Mouse (Mus musculus) naive thymus-derived CD4-positive, alpha-beta T cell, adult 2 months (primary cell): ENCODE data around the gene Cdk2ap2.
"Not testable (repeated sequence)": the region's sequence is repeated elsewhere in the genome, so short reads cannot be mapped to it uniquely, and the experiment has no call there.

ENCODE experiments used
- DNase-seq: peaks from one replicate; pipeline ENCODE4 v3.0.0-alpha.2; 2011; ENCODE audit warnings: low read depth

Gene Cdk2ap2

GRCm38 (mm10) chr19:4066877-4067276 is 30.1 kb upstream of the Cdk2ap2 start:
- DNase-seq: peak; percentile 52

GRCm38 (mm10) chr19:4068242-4068641 is 28.7 kb upstream of the Cdk2ap2 start:
- not testable (repeated sequence) for DNase-seq

- no peak for DNase-seq
Observed at GRCm38 (mm10) chr19:4068717-4069410, 28.1 kb upstream of the Cdk2ap2 start.

- DNase-seq: no peak
Observed at GRCm38 (mm10) chr19:4070311-4070710, 26.7 kb upstream of the Cdk2ap2 start.

GRCm38 (mm10) chr19:4070756-4071155 is 26.2 kb upstream of the Cdk2ap2 start:
- no peak for DNase-seq

GRCm38 (mm10) chr19:4071406-4071805 is 25.6 kb upstream of the Cdk2ap2 start:
- DNase-seq: no peak

GRCm38 (mm10) chr19:4072706-4073424 is 24.1 kb upstream of the Cdk2ap2 start:
- DNase-seq: no peak

- no peak for DNase-seq
Observed at GRCm38 (mm10) chr19:4075531-4075930, 21.5 kb upstream of the Cdk2ap2 start.

- DNase-seq: no peak
Observed at GRCm38 (mm10) chr19:4079594-4079993, 17.4 kb upstream of the Cdk2ap2 start.

GRCm38 (mm10) chr19:4080511-4081009 is 16.4 kb upstream of the Cdk2ap2 start:
- DNase-seq: peak; percentile 81

GRCm38 (mm10) chr19:4081394-4081793 is 15.6 kb upstream of the Cdk2ap2 start, which contains the start of gene Cabp2:
TSS of gene Cabp2 (plus strand) at chr19:4081578.
- DNase-seq: no peak

GRCm38 (mm10) chr19:4082219-4082965 is 14.6 kb upstream of the Cdk2ap2 start:
- DNase-seq: no peak

GRCm38 (mm10) chr19:4083316-4083715 is 13.7 kb upstream of the Cdk2ap2 start:
- DNase-seq: no peak

GRCm38 (mm10) chr19:4083826-4084225 is 13.2 kb upstream of the Cdk2ap2 start:
- no peak for DNase-seq

- no peak for DNase-seq
Observed at GRCm38 (mm10) chr19:4084984-4085383, 12.0 kb upstream of the Cdk2ap2 start.

- no peak for DNase-seq
Observed at GRCm38 (mm10) chr19:4086156-4086555, 10.8 kb upstream of the Cdk2ap2 start.

- no peak for DNase-seq
Observed at GRCm38 (mm10) chr19:4087090-4087489, 9.9 kb upstream of the Cdk2ap2 start.

GRCm38 (mm10) chr19:4088146-4088545 is 8.8 kb upstream of the Cdk2ap2 start:
- no peak for DNase-seq

GRCm38 (mm10) chr19:4089128-4089527 is 7.9 kb upstream of the Cdk2ap2 start:
- DNase-seq: no peak

- no peak for DNase-seq
Observed at GRCm38 (mm10) chr19:4090446-4090845, 6.5 kb upstream of the Cdk2ap2 start.

GRCm38 (mm10) chr19:4091383-4091782 is 5.6 kb upstream of the Cdk2ap2 start:
- DNase-seq: no peak

GRCm38 (mm10) chr19:4092750-4093149 is 4.2 kb upstream of the Cdk2ap2 start:
- no peak for DNase-seq

- peak; percentile 70 for DNase-seq
Observed at GRCm38 (mm10) chr19:4093772-4094171, 3.2 kb upstream of the Cdk2ap2 start.
